Comparison of ENCODE assay signal across 15 mouse cellular contexts in genomic region chr17:11462721-11463120, GRCm38 (mm10).
DNase-seq lines count a peak whose midpoint lies in the region.
"Had no signal": no experiment of that assay in that cellular context is flagged by ENCODE, and none has a peak within 500 bp of the region (broad histone marks: within the 10 kb centered on the region; RNA-seq: fewer than 3 reads in every experiment).

No protein-coding gene starts in this region.

- peak; percentile 14 to 50 for DNase-seq in frontal cortex, adult 2 months (ENCODE audit: extremely low spot score in 1 of 2, low spot score in 1 of 2)
- no peak for DNase-seq in frontal cortex, postnatal 14 days (ENCODE audit: low spot score in 2 of 2)
- DNase-seq in brain, adult 2 months (ENCODE audit: low read depth, low spot score), result peak; percentile 53
- DNase-seq in telencephalon, adult 2 months (ENCODE audit: low read depth, low spot score), result peak; percentile 15
- no peak for DNase-seq in gastrocnemius, postnatal 4 days (ENCODE audit: low spot score in 2 of 2)
- DNase-seq: adrenal gland, adult 8-10 months; adrenal gland, postnatal 14 days; adrenal gland, postnatal 36 days; cerebellum, adult 11 months; cerebellum, adult 18-20 months; cerebellum, adult 8-10 months; cerebellum, adult 9-11 months; cerebellum, postnatal 14 days; cerebellum, postnatal 36 days; embryo, embryonic 11 days had no signal

Comparison
In these comparisons a context has a peak if more than half of its experiments do, and no peak if none do; other contexts are left out.
1. DNase-seq: peak in frontal cortex, adult 2 months (2 of 2), brain, adult 2 months (single experiment) and telencephalon, adult 2 months (single experiment); none in frontal cortex, postnatal 14 days (0 of 2) and gastrocnemius, postnatal 4 days (0 of 2).